Mouse (Mus musculus): ENCODE measurements around the gene Brinp2. TPM values are rescaled to one million over a fixed set of nuclear protein-coding genes. Genes with fewer than 3 reads are reported as not detected.
A peak's percentile ranks its signal among the peaks of the same experiment; 100 is the strongest.

Brinp2 gene
- total RNA-seq, 1 experiment from 2014 or later, result not detected

- no peak for ATAC-seq (replicated peaks; ENCODE audit: low read depth, poor library complexity, severe bottlenecking)
Observed at GRCm38 (mm10) chr1:158296287-158296931, 59.7 kb downstream of the Brinp2 start.

DNA sequence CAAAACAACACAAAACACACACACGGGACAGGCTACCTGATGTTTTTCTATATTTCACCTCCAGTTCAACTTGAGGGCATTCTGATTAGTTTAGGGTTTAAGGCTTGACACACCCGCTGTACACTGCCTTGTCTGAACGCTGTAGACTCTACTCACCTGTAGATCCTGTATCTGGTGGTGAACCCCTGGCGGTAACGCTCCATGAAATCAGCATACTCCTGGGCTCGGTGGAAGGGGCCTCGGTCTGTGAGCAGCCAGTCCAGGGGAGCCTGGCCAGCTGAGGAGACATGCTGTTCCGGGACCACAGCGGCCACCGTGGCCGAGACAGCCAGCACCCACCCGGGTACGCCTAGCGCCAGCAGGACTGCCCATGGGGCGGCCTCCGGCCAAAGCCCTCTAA lies 60.9 kb downstream of the Brinp2 start:
- ATAC-seq (replicated peaks; ENCODE audit: low read depth, poor library complexity, severe bottlenecking), result no peak

GRCm38 (mm10) chr1:158285198-158285597 lies 70.9 kb downstream of the Brinp2 start:
- no peak for ATAC-seq (replicated peaks; ENCODE audit: low read depth, poor library complexity, severe bottlenecking)

DNA sequence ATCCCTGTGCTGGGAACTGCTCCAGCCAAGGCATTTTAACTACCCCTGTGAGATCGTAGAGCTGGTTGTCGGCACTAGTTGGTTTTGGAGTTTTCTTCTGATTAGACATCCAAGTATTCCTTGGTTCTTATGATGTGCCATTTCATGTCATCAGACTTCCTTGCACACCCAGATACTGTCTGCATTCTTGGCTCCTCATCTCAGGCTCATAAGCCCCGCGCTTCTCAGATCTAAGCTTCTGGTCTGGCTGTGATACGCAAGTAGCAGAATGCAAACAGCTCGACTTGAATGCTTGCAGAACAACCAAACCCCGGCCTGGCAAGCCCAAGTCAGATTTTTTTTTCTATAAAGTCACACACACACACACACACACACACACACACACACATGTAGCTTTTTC lies 72.3 kb downstream of the Brinp2 start:
- no peak for ATAC-seq (replicated peaks; ENCODE audit: low read depth, poor library complexity, severe bottlenecking)

DNA sequence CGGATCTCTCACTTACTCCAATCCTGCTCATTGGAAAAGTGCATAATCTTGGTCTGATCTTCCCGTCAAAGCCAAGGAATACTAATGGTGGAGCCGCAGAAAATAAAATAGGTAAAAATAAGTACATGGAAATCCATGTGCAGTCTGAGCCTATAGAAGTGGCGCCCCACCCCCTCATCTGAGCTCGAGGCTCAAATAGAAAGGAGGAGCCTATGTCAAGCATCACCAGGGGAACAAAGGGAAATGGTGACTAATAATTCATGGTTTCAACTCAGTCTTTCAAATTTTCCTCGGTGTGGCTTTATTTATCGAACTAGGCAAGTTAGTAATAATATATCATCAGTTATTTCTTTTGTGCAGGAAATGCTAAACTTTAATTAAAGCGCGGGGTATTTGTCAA lies 84.1 kb downstream of the Brinp2 start:
- no peak for ATAC-seq (replicated peaks; ENCODE audit: low read depth, poor library complexity, severe bottlenecking)

GRCm38 (mm10) chr1:158267020-158267571 lies 89.0 kb downstream of the Brinp2 start:
- peak; percentile 86 for ATAC-seq (replicated peaks; ENCODE audit: low read depth, poor library complexity, severe bottlenecking)

GRCm38 (mm10) chr1:158266293-158267019 lies 89.7 kb downstream of the Brinp2 start:
- no peak for ATAC-seq (replicated peaks; ENCODE audit: low read depth, poor library complexity, severe bottlenecking)

DNA sequence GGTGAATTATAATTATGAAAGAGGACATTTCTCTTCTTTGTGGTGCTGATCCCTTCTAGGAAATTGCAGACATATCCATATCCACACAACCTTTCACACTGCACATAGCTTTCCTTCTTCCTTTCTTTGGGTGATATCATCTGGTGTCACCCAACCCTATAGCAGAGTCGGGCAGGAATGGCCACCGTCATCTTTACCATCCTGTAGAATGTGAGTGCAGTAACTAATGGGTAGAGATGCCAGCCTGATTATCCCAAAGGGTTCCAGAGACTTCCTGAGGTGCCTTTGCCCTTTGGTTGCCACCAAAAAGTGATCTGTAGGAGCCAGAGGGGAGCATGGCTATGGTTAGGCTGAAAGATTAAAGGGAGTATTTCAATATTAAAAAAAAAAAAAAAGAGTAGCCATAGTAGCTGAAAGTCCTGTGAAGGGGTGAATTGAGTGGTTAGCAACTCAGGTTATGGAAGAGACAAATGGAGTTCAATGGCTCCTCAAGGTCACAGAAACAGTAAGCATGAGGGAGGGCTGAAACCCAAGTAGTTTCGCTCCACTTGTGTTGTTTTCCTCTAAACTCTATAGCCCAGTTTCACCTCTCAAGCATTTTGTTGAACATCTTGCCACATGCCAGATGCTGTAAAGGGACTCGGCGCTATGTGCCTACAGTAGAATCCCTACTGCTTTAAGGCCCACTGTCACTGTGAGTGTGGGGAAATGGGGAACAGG lies 96.5 kb downstream of the Brinp2 start:
- ATAC-seq (replicated peaks; ENCODE audit: low read depth, poor library complexity, severe bottlenecking), result no peak

GRCm38 (mm10) chr1:158258685-158259292 lies 97.3 kb downstream of the Brinp2 start:
- no peak for ATAC-seq (replicated peaks; ENCODE audit: low read depth, poor library complexity, severe bottlenecking)

DNA sequence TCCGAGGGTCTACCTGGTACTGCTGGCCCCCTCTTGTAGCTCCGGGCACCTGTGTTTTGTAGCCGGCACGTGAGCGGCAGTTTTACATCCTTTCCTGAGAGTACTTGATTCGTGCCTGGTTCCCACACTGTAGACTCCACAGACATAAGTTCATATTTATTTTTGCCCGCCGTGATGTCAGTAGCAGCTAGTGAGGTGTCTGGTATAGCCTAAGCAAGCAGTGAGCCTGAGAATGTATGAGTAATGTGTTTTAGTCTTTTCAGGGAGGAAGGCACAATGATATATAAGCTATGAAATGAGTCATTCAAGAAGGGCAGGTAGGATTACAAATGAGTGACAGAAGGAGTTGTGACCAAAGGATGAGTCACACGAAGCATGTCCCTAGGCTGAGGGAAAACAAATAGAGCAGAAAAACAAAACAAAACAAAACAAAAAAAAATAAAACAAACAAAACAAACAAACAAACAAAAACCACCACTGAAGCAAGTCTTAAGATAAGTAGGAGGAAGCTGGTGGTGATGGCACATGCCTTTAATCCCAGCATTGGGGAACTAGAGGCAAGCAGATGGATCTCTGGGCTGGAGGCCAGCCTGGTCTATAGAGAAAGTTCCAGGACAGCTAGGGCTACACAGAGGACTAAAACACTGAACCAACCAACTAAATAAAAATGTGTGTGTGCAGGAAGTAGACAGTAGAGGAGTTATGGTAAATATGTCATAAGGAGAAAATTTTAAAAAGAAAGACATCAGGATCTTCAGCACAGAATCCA lies 100.0 kb downstream of the Brinp2 start:
- no peak for ATAC-seq (replicated peaks; ENCODE audit: low read depth, poor library complexity, severe bottlenecking)

DNA sequence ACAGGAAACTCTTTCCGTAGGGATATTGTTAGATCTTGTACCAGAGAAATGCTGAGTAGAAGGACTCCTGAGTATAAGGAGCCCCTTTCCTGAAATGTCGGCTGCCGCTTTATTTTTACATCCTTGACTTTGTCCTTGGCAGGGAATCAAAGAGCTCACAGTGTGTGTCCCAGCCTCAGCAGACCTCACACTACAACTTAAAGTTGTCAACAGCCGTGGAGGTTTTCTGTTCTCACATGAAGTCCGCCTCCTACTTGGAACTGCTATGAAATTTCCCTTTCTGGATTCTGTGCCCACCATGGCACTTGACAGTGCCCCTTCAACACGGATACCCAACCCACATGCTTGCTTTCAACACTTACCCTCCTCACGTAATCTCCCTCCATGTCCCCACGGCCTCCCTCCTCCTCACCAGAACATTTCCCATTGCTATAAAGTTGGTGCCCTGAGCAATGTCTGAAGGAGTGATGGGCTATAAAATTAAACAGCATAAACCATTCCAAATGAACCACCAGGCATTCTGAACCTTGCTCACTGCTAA lies 103.4 kb downstream of the Brinp2 start:
- ATAC-seq (replicated peaks; ENCODE audit: low read depth, poor library complexity, severe bottlenecking), result no peak

DNA sequence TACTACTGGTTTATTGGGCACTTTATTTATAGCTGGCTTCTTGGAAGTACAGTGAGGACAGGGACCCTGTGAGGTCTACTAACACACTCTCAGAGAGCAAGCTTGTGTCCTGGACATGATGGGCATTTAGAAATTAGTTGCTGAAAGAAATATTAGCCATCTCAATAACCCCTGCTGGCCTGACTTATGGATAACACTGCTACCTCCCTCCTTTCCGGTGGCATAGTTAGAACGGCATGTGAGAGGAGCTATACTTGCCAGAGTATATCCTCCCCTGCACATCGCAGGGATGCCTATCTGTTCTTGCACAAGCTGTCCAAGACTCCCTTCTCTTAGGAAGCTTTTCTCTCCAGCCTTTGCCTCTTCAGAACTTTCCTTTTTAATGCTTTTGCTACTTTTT lies 107.9 kb downstream of the Brinp2 start:
- no peak for ATAC-seq (replicated peaks; ENCODE audit: low read depth, poor library complexity, severe bottlenecking)

DNA sequence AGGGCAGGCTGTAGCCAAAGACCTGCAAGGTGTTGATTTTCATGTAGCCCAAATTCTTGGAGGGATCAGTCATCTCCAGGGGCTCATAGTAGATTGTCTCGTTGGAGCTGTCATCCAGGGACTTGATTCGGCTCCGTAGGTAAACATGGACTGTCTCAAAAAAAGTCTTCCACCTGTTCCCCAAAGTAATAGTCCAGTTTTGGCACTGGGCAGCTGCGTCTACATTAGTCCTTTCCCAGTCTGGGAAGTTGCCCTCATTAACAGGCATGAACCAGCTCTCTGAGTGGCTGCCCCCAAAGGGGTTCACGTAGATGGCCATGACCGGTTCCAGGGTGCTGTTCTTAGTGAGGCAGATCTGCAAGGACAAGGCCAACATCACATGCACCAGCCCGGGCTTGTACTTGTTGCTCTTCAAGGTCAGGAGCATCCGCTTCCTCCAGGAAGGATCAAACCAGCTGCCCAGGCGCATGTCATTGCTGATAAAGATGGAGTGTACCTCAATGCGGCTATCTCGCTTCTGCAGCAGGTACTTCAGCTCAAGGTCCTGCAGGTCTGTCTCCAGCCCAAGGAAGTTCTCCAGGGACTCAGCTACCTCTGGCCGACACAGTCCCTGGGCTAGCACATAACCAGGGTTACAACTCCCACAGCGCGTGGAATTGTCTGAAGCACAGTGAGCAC lies 109.5 kb downstream of the Brinp2 start:
- ATAC-seq (replicated peaks; ENCODE audit: low read depth, poor library complexity, severe bottlenecking), result peak; percentile 45

DNA sequence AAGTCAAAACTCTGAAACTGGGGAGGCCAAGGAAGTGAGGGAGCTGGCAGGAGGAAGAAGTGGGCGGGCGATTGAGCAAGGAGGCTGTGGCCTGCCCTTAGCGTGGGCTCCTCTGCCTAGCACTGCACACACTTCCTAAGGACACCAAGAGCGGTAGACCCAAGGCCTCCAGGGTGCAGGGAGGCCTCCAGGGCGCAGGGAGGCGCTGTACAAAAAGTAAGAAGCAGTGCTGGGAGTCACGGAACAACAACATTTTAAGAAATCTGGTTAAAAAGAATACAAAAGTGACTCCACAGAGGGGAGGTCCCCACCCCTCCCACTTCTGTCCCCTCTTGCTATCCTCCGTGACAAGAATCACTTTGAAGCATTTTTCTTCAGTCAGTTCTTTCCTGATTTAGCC lies 110.6 kb downstream of the Brinp2 start:
- no peak for ATAC-seq (replicated peaks; ENCODE audit: low read depth, poor library complexity, severe bottlenecking)

DNA sequence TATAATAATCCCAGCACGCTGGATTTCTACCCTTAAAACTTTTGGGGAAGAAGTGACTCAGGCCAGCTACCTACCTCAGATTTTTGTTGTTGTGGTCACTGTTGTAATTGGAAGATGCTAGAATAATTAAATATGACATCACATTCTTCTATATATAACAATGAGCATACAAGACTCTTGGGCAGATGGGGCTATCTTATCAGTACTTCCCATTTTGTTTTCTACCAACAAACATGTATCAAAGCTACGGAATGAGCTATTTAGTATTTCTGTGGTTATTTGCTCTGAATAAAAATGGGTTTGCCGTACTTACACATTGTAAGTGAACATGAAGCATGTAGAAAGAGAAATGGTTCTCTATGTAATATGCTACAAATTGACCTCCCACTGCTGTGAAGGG lies 112.1 kb downstream of the Brinp2 start:
- no peak for ATAC-seq (replicated peaks; ENCODE audit: low read depth, poor library complexity, severe bottlenecking)

GRCm38 (mm10) chr1:158241848-158242556 lies 114.1 kb downstream of the Brinp2 start:
- ATAC-seq (replicated peaks; ENCODE audit: low read depth, poor library complexity, severe bottlenecking), result no peak

- ATAC-seq (replicated peaks; ENCODE audit: low read depth, poor library complexity, severe bottlenecking), result peak; percentile 90
Observed at GRCm38 (mm10) chr1:158239841-158240240, 116.3 kb downstream of the Brinp2 start.

DNA sequence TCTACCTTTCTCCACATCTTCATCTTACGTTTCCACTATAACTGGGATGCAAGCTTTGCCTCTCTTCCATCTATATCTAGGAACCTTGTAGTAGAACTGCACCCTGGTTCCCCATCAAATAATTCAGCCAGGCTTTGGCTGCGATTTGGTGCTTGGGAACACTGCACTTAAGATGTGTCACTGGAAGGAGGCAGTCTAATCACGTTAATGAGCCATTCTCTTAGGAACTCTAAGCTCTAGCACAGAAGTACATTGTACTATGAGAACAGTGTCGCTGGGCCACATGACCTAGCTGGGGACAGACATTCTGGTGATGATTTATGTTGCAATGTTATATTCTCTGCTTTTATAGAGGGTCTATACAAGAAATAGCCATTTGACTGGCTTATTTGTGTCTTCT lies 117.4 kb downstream of the Brinp2 start:
- ATAC-seq (replicated peaks; ENCODE audit: low read depth, poor library complexity, severe bottlenecking), result no peak
